Mouse (Mus musculus): ENCODE results near the gene H2-M10.5. TPM values are rescaled to one million over a fixed set of nuclear protein-coding genes. Genes with fewer than 3 reads are reported as not detected.
"Not testable (repeated sequence)": the region's sequence is repeated elsewhere in the genome, so short reads cannot be mapped to it uniquely, and the experiment has no call there.

Gene H2-M10.5
- polyA plus RNA-seq (2015; fragmentation: Nextera tagmentation; extraction: Ambion mirVana) = not detected in 2 replicates

DNA sequence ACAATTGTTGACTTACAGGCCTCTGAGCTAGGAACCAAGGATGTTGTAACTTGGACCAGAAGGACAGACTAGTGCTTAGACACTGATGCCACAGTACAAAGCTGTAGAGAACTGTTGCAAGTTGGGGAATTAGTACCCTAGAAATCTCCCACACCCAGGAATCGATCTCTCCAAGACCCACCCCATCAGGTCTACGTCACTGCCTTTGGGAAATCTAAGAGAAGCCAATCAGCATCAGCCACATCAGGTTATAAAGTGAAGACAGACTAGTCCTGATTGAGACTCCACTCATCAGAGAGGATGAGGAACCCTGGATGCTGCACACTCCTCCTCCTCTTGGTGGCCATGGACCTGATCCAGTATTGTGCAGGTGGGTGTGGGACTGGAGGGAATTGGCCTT, at the start of gene H2-M10.5:
H2-M10.5 (plus strand) TSS at position 301 of the 400 bp plus-strand sequence.
- 94% methylated on average over 2 of the region's 2 CpGs for WGBS
- not testable (repeated sequence) for ATAC-seq; H3K27me3 ChIP-seq (replicated peaks; ENCODE audit: control insufficient read depth, insufficient read depth, low read length)

DNA sequence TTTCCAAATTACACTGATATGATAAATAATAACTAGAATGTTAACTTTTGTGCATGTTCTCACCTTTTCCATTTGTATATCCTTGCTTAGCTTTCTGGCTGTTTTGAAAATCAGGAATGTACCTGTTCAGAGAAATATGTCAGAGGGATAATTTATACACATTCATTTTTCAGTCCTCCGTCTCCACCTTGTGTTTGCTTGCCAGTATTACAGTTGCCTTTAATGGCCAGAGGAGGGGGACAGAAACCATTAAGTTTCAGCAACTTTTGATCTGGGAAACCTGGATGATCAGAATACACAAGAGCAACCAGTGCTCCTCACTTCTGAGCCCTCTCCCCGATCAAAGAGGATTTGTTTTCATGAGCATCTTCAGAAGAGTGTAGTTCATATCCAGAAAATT, 46.7 kb upstream of the H2-M10.5 start:
- 20% methylated on average over 2 of the region's 2 CpGs for WGBS

More for the DNA sequence above, at the start of gene H2-M10.5:
- H3K9me3 ChIP-seq (ENCODE audit: control insufficient read depth, low read length); H3K27ac ChIP-seq (ENCODE audit: low read length); H3K36me3 ChIP-seq (ENCODE audit: control insufficient read depth, insufficient read depth, low read length); H3K9ac ChIP-seq (ENCODE audit: low read depth, low read length); H3K4me1 ChIP-seq (ENCODE audit: control insufficient read depth, insufficient read depth, low read length); H3K4me3 ChIP-seq (ENCODE audit: low read length); H3K4me2 ChIP-seq (ENCODE audit: low read depth, low read length): not testable (repeated sequence)

DNA sequence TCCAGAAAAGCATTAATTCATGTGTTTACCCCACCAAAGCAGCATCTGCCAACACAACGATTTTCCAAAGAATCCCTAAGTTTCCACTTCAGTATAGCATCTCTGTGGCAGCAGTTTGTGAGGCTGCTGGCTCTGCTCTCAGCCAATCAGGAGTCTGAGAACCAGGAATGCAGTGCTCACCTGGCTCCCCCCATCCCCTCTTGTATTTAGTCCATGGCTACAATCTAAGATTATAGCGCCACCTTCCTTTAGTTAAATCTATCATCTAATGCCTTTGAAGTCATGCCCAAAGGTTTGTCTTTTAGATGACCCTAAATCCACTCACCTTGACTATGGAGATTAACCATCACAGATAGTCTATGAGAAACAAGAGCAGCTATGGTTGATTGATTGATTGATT, 8.9 kb upstream of the H2-M10.5 start:
- 60% methylated on average over 2 of the region's 2 CpGs for WGBS
- Histone ChIP-seq H3K4me2 (ENCODE audit: low read depth, low read length) (no peak overlapping the region), H3K4me1 (ENCODE audit: control insufficient read depth, insufficient read depth, low read length) (no peaks in the 10 kb centered on the region)

More for the DNA sequence above, 46.7 kb upstream of the H2-M10.5 start:
- ATAC-seq = no peak
- Histone ChIP-seq H3K27ac (ENCODE audit: low read length) (no peak overlapping the region), H3K4me1 (ENCODE audit: control insufficient read depth, insufficient read depth, low read length) (no peaks in the 10 kb centered on the region), H3K4me3 (ENCODE audit: low read length) (no peak overlapping the region), H3K27me3 (replicated peaks; ENCODE audit: control insufficient read depth, insufficient read depth, low read length) (no peaks in the 10 kb centered on the region), H3K9me3 (ENCODE audit: control insufficient read depth, low read length) (no peaks in the 10 kb centered on the region), H3K4me2 (ENCODE audit: low read depth, low read length) (no peak overlapping the region), H3K9ac (ENCODE audit: low read depth, low read length) (no peak overlapping the region), H3K36me3 (ENCODE audit: control insufficient read depth, insufficient read depth, low read length) (no peaks in the 10 kb centered on the region)

DNA sequence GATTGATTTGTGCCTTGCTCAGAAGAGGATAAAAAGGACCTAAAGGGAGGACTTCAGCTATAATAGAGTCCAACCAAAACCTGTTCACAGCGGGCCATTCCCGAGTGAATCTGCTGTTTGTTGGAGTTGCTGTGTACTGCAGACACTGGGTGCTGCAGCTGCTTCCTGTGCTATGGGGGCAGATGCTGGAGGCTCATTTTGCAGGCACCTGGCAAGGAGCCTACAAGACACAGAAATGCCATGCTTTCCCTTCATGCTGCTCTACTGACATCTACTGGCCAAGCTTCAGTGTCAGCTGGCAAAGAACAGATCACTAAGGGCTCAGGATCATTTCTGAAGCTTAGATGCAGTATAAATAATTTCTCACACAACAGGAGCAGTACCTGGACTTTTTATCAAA, 8.5 kb upstream of the H2-M10.5 start:
- H3K4me3 ChIP-seq (ENCODE audit: low read length); ATAC-seq; H3K36me3 ChIP-seq (ENCODE audit: control insufficient read depth, insufficient read depth, low read length); H3K9ac ChIP-seq (ENCODE audit: low read depth, low read length); H3K4me2 ChIP-seq (ENCODE audit: low read depth, low read length); H3K4me1 ChIP-seq (ENCODE audit: control insufficient read depth, insufficient read depth, low read length); H3K27ac ChIP-seq (ENCODE audit: low read length); H3K27me3 ChIP-seq (replicated peaks; ENCODE audit: control insufficient read depth, insufficient read depth, low read length); H3K9me3 ChIP-seq (ENCODE audit: control insufficient read depth, low read length): not testable (repeated sequence)
- 24% methylated on average over 2 of the region's 2 CpGs for WGBS

More for the DNA sequence above, 8.9 kb upstream of the H2-M10.5 start:
- H3K9ac ChIP-seq (ENCODE audit: low read depth, low read length) = no peak overlapping the region
- no peaks in the 10 kb centered on the region for H3K27me3 ChIP-seq (replicated peaks; ENCODE audit: control insufficient read depth, insufficient read depth, low read length)
- no peak for ATAC-seq
- no peak overlapping the region for H3K27ac ChIP-seq (ENCODE audit: low read length)
- H3K4me3 ChIP-seq (ENCODE audit: low read length) = no peak overlapping the region
- no peaks in the 10 kb centered on the region for H3K9me3 ChIP-seq (ENCODE audit: control insufficient read depth, low read length)
- no peaks in the 10 kb centered on the region for H3K36me3 ChIP-seq (ENCODE audit: control insufficient read depth, insufficient read depth, low read length)

DNA sequence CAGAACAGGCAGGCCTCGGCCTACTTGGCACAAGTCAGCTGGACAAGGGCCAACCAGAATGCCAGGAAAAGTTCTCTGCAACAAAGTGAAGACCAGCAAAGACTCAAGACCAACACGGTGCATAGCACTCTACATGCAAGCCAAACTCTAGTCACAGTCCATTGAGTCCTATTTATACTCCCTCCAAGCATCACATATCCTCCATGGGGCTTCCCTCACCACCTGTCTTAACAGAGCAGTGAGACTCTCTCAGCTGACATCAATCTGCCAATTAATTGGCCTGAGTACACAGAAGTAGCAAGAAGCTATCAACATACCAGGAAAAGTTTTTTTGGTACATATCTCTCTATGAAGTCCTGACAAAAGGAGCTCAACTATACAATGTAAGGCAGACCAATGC, 7.3 kb upstream of the H2-M10.5 start:
- H3K9ac ChIP-seq (ENCODE audit: low read depth, low read length); H3K9me3 ChIP-seq (ENCODE audit: control insufficient read depth, low read length); ATAC-seq; H3K4me2 ChIP-seq (ENCODE audit: low read depth, low read length); H3K4me3 ChIP-seq (ENCODE audit: low read length); H3K36me3 ChIP-seq (ENCODE audit: control insufficient read depth, insufficient read depth, low read length); H3K27me3 ChIP-seq (replicated peaks; ENCODE audit: control insufficient read depth, insufficient read depth, low read length); H3K4me1 ChIP-seq (ENCODE audit: control insufficient read depth, insufficient read depth, low read length); H3K27ac ChIP-seq (ENCODE audit: low read length): not testable (repeated sequence)
- 52% methylated on average over 2 of the region's 2 CpGs for WGBS

DNA sequence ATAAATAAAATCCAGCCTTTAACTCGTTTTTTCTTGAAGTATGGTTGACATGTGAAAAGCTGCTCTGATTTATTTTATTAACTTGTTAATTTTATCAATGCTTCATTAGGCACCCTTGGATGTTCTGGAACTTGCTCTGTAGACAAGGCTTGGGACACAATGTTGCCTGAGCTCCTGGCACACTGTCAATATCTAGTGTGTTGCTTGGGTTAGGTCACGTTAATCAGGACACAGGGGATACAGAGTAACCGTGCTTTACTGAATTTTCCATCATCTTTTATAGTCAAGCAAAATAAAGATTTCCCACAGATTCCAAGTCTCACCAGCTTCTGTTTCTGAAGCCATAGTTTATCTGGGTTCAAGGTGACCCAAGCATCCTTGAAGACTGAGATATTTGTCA, 8.8 kb downstream of the H2-M10.5 start:
- Histone ChIP-seq H3K27me3 (replicated peaks; ENCODE audit: control insufficient read depth, insufficient read depth, low read length) (no peaks in the 10 kb centered on the region), H3K4me3 (ENCODE audit: low read length) (no peak overlapping the region), H3K9me3 (ENCODE audit: control insufficient read depth, low read length) (no peaks in the 10 kb centered on the region), H3K36me3 (ENCODE audit: control insufficient read depth, insufficient read depth, low read length) (no peaks in the 10 kb centered on the region), H3K9ac (ENCODE audit: low read depth, low read length) (no peak overlapping the region), H3K4me1 (ENCODE audit: control insufficient read depth, insufficient read depth, low read length) (no peaks in the 10 kb centered on the region), H3K27ac (ENCODE audit: low read length) (no peak overlapping the region), H3K4me2 (ENCODE audit: low read depth, low read length) (no peak overlapping the region)
- 60% methylated on average over 3 of the region's 3 CpGs for WGBS
- ATAC-seq = no peak

DNA sequence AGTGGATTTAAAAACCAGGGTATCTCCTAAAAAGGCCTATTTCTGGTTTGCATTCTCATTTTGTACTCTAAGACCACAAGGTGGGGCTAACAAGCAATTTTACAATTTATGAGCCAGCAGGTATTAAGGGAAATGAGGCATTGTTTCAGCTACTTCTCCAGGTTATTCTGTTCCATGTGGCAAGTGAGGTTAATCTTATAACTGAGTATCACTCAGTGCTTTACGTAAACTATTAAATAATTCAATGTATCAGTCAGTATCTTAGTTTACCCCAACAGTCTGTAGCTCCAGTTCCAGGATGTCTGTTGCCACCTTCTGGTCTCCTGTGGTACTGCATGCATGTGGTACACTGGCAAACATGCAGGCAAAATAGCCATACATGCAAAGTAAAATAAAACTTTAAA, 13.8 kb downstream of the H2-M10.5 start:
- H3K27me3 ChIP-seq (replicated peaks; ENCODE audit: control insufficient read depth, insufficient read depth, low read length); H3K36me3 ChIP-seq (ENCODE audit: control insufficient read depth, insufficient read depth, low read length); H3K9ac ChIP-seq (ENCODE audit: low read depth, low read length); H3K9me3 ChIP-seq (ENCODE audit: control insufficient read depth, low read length); H3K4me1 ChIP-seq (ENCODE audit: control insufficient read depth, insufficient read depth, low read length); ATAC-seq; H3K4me3 ChIP-seq (ENCODE audit: low read length); H3K4me2 ChIP-seq (ENCODE audit: low read depth, low read length); H3K27ac ChIP-seq (ENCODE audit: low read length): not testable (repeated sequence)
- WGBS = 30% methylated on average over 1 of the region's 1 CpGs

DNA sequence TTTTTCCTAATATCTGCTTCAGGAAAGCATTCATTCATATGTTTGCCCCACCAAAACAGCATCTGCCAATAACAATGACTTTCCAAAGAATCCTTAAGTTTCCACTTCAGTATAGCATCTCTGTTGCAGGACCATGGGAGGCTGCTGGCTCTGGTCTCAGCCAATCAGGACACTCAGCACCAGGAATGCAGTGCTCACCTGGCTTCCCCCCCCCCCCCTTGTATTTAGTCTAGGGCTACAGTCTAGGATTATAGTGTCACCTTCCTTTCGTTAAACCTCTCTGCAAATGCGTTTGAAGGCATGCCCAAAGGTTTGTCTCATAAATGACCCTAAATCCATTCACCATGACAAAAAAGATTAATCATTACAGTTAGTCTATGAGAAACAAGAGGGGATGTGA, 15.6 kb downstream of the H2-M10.5 start:
- no peak overlapping the region for H3K4me3 ChIP-seq (ENCODE audit: low read length)
- no peaks in the 10 kb centered on the region for H3K27me3 ChIP-seq (replicated peaks; ENCODE audit: control insufficient read depth, insufficient read depth, low read length)
- ATAC-seq = peak; percentile 29; the same call in 1 of the 2 replicates
- H3K4me1 ChIP-seq (ENCODE audit: control insufficient read depth, insufficient read depth, low read length) = no peaks in the 10 kb centered on the region
- H3K36me3 ChIP-seq (ENCODE audit: control insufficient read depth, insufficient read depth, low read length) = no peaks in the 10 kb centered on the region
- no peak overlapping the region for H3K9ac ChIP-seq (ENCODE audit: low read depth, low read length)
- 78% methylated on average over 2 of the region's 2 CpGs for WGBS
- H3K4me2 ChIP-seq (ENCODE audit: low read depth, low read length) = no peak overlapping the region
- no peak overlapping the region for H3K27ac ChIP-seq (ENCODE audit: low read length)
- H3K9me3 ChIP-seq (ENCODE audit: control insufficient read depth, low read length) = no peaks in the 10 kb centered on the region

DNA sequence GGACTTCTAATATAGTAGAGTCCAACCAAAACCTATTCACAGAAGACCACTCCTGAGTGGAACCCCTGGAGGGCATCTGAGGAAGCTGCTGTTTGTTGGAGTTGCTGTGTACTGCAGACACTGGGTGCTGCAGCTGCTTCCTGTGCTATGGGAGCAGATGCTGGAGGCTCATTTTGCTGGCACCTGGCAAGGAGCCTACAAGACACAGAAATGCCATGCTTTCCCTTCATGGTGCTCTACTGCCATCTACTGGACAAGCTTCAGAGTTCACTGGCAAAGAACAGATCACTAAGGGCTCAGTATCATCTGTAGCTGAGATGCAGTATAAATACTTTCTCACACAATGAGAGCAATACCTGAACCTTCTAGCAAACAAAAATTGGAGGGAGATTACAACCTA, 16.1 kb downstream of the H2-M10.5 start:
- not testable (repeated sequence) for H3K4me3 ChIP-seq (ENCODE audit: low read length); H3K9ac ChIP-seq (ENCODE audit: low read depth, low read length); H3K4me1 ChIP-seq (ENCODE audit: control insufficient read depth, insufficient read depth, low read length); H3K4me2 ChIP-seq (ENCODE audit: low read depth, low read length); H3K9me3 ChIP-seq (ENCODE audit: control insufficient read depth, low read length); H3K27me3 ChIP-seq (replicated peaks; ENCODE audit: control insufficient read depth, insufficient read depth, low read length); H3K36me3 ChIP-seq (ENCODE audit: control insufficient read depth, insufficient read depth, low read length); H3K27ac ChIP-seq (ENCODE audit: low read length)
- ATAC-seq = peak; percentile 70

DNA sequence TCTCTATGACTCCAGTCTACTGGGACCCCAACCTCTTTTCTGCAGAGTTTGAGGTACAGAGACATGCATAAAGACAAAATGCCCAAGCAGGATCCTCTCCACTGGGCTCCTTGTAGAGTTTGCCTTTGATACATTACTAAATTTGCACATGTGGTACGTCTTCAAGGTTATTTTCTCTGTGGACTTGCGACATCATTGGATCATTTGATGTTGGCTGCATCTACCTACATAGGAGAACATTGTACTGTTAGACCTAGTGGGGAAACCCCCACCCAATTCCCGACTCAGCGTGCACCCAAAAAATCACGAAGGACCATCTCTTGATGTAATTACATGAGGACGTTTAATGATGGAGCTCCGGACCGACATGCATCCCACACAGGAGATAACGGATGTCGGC, 26.8 kb downstream of the H2-M10.5 start:
- ATAC-seq = peak; percentile 70
- 63% methylated on average over 10 of the region's 10 CpGs for WGBS

More for the DNA sequence above, 26.8 kb downstream of the H2-M10.5 start:
- H3K4me1 ChIP-seq (ENCODE audit: control insufficient read depth, insufficient read depth, low read length) = no peaks in the 10 kb centered on the region
- no peak overlapping the region for H3K4me2 ChIP-seq (ENCODE audit: low read depth, low read length)
- no peaks in the 10 kb centered on the region for H3K36me3 ChIP-seq (ENCODE audit: control insufficient read depth, insufficient read depth, low read length)
- H3K9ac ChIP-seq (ENCODE audit: low read depth, low read length) = no peak overlapping the region
- no peaks in the 10 kb centered on the region for H3K27me3 ChIP-seq (replicated peaks; ENCODE audit: control insufficient read depth, insufficient read depth, low read length)
- H3K9me3 ChIP-seq (ENCODE audit: control insufficient read depth, low read length) = no peaks in the 10 kb centered on the region
- H3K27ac ChIP-seq (ENCODE audit: low read length) = no peak overlapping the region
- no peak overlapping the region for H3K4me3 ChIP-seq (ENCODE audit: low read length)

All from intestine, embryonic 16.5 days (tissue).